Mouse (Mus musculus): ENCODE data around the gene Ctu2. TPM values are rescaled to one million over a fixed set of nuclear protein-coding genes. Genes with fewer than 3 reads are reported as not detected.

Gene Ctu2
- polyA plus RNA-seq, 1 experiment from 2014 or later: 26.7 TPM

GRCm38 (mm10) chr8:122524506-122524905, 48.6 kb downstream of the Ctu2 start:
- Histone ChIP-seq H3K4me1 (replicated peaks) (peaks cover 96% of the 10 kb centered on the region), H3K9ac (peak overlapping the region; percentile 67), H3K27ac (peak overlapping the region; percentile 86), H3K4me2 (peak overlapping the region; percentile 65), H3K9me3 (replicated peaks) (no peaks in the 10 kb centered on the region), H3K27me3 (no peaks in the 10 kb centered on the region), H3K36me3 (peaks cover 33% of the 10 kb centered on the region), H3K4me3 (replicated peaks) (no peak overlapping the region)
- WGBS (ENCODE audit: insufficient replicate concordance): 78% methylated on average over 6 of the region's 6 CpGs
- no peak for DNase-seq
- ATAC-seq (ENCODE audit: low read depth): 0 out of 2 replicates have a peak, but pooled peaks have one; percentile 1

- DNase-seq (peak; percentile 50), ATAC-seq (ENCODE audit: low read depth) (peak; percentile 91)
- Histone ChIP-seq H3K9ac (peak overlapping the region; percentile 67), H3K4me3 (replicated peaks) (peak overlapping the region; percentile 18), H3K27ac (peak overlapping the region; percentile 86), H3K4me1 (replicated peaks) (peaks cover 93% of the 10 kb centered on the region), H3K9me3 (replicated peaks) (no peaks in the 10 kb centered on the region), H3K4me2 (peak overlapping the region; percentile 65), H3K27me3 (no peaks in the 10 kb centered on the region), H3K36me3 (peaks cover 35% of the 10 kb centered on the region)
- 24% methylated on average over 6 of the region's 6 CpGs for WGBS (ENCODE audit: insufficient replicate concordance)
Measured at GRCm38 (mm10) chr8:122525004-122525403, 49.1 kb downstream of the Ctu2 start.

GRCm38 (mm10) chr8:122526084-122526483, 50.1 kb downstream of the Ctu2 start:
- WGBS (ENCODE audit: insufficient replicate concordance): 72% methylated on average over 3 of the region's 3 CpGs
- Histone ChIP-seq H3K9me3 (replicated peaks) (no peaks in the 10 kb centered on the region), H3K27me3 (no peaks in the 10 kb centered on the region), H3K4me3 (replicated peaks) (no peak overlapping the region), H3K9ac (peak overlapping the region; percentile 67), H3K4me1 (replicated peaks) (peaks cover 92% of the 10 kb centered on the region), H3K36me3 (peaks cover 41% of the 10 kb centered on the region), H3K4me2 (peak overlapping the region; percentile 65), H3K27ac (peak overlapping the region; percentile 86)
- ATAC-seq (ENCODE audit: low read depth) (no peak), DNase-seq (no peak)

GRCm38 (mm10) chr8:122526526-122527170, 50.7 kb downstream of the Ctu2 start:
- ATAC-seq (ENCODE audit: low read depth): no peak
- Histone ChIP-seq H3K4me1 (replicated peaks) (peaks cover 94% of the 10 kb centered on the region), H3K27ac (peak overlapping the region; percentile 86), H3K4me3 (replicated peaks) (no peak overlapping the region), H3K36me3 (peaks cover 46% of the 10 kb centered on the region), H3K4me2 (peak overlapping the region; percentile 65; the same call in 1 of the 2 replicates), H3K9me3 (replicated peaks) (no peaks in the 10 kb centered on the region), H3K9ac (peak overlapping the region; percentile 67), H3K27me3 (no peaks in the 10 kb centered on the region)
- WGBS (ENCODE audit: insufficient replicate concordance): 48% methylated on average over 7 of the region's 7 CpGs
- DNase-seq: no peak

- Histone ChIP-seq H3K27me3 (no peaks in the 10 kb centered on the region), H3K9me3 (replicated peaks) (no peaks in the 10 kb centered on the region), H3K9ac (no peak overlapping the region), H3K4me1 (replicated peaks) (peaks cover 94% of the 10 kb centered on the region), H3K4me2 (no peak overlapping the region), H3K27ac (peak overlapping the region; percentile 50; the same call in 1 of the 2 replicates), H3K36me3 (peaks cover 49% of the 10 kb centered on the region), H3K4me3 (replicated peaks) (no peak overlapping the region)
- ATAC-seq (ENCODE audit: low read depth) (no peak), DNase-seq (no peak)
- 84% methylated on average over 3 of the region's 3 CpGs for WGBS (ENCODE audit: insufficient replicate concordance)
Measured at GRCm38 (mm10) chr8:122527937-122528336, 52.0 kb downstream of the Ctu2 start.

GRCm38 (mm10) chr8:122529159-122529558, 53.2 kb downstream of the Ctu2 start:
- Histone ChIP-seq H3K9me3 (replicated peaks) (no peaks in the 10 kb centered on the region), H3K36me3 (peaks cover 51% of the 10 kb centered on the region), H3K9ac (no peak overlapping the region), H3K4me1 (replicated peaks) (peaks cover 91% of the 10 kb centered on the region), H3K4me2 (no peak overlapping the region), H3K27me3 (no peaks in the 10 kb centered on the region), H3K27ac (0 out of 2 replicates have a peak overlapping the region, but pooled peaks have one; percentile 2), H3K4me3 (replicated peaks) (no peak overlapping the region)
- 89% methylated on average over 4 of the region's 4 CpGs for WGBS (ENCODE audit: insufficient replicate concordance)
- DNase-seq (no peak), ATAC-seq (ENCODE audit: low read depth) (no peak)

GRCm38 (mm10) chr8:122531312-122531711, 55.4 kb downstream of the Ctu2 start:
- H3K9me3 ChIP-seq (replicated peaks): no peaks in the 10 kb centered on the region
- H3K9ac ChIP-seq: no peak overlapping the region
- DNase-seq (no peak), ATAC-seq (ENCODE audit: low read depth) (no peak)
- no peaks in the 10 kb centered on the region for H3K27me3 ChIP-seq
- no peak overlapping the region for H3K4me3 ChIP-seq (replicated peaks)
- peaks cover 62% of the 10 kb centered on the region for H3K36me3 ChIP-seq
- peaks cover 88% of the 10 kb centered on the region for H3K4me1 ChIP-seq (replicated peaks)
- peak overlapping the region; percentile 59 for H3K27ac ChIP-seq
- 82% methylated on average over 8 of the region's 8 CpGs for WGBS (ENCODE audit: insufficient replicate concordance)
- no peak overlapping the region for H3K4me2 ChIP-seq

Small RNA genes within 50 kb of the gene (microRNA-seq; reads per million reads assigned to microRNA genes)
- not detected for gene Gm24366

Other genes with a start within 250 kb of the Ctu2 start
- 10.0 and 11.7 TPM in 2 replicates for gene Zfpm1, start 194.0 kb upstream of the Ctu2 start, polyA plus RNA-seq (2015; fragmentation: Nextera tagmentation; extraction: Ambion mirVana)
- not detected in 2 replicates for gene Trhr2, start 115.4 kb upstream of the Ctu2 start, polyA plus RNA-seq (2015; fragmentation: Nextera tagmentation; extraction: Ambion mirVana)
- gene Zc3h18, start 99.5 kb upstream of the Ctu2 start, polyA plus RNA-seq (2015; fragmentation: Nextera tagmentation; extraction: Ambion mirVana): 30.2 and 35.0 TPM in 2 replicates
- not detected in 2 replicates for gene Il17c, start 54.1 kb upstream of the Ctu2 start, polyA plus RNA-seq (2015; fragmentation: Nextera tagmentation; extraction: Ambion mirVana)
- gene Cyba, start 43.2 kb upstream of the Ctu2 start, polyA plus RNA-seq (2015; fragmentation: Nextera tagmentation; extraction: Ambion mirVana): 133 and 153 TPM in 2 replicates
- 23.7 and 26.0 TPM in 2 replicates for gene Mvd, start 32.7 kb upstream of the Ctu2 start, polyA plus RNA-seq (2015; fragmentation: Nextera tagmentation; extraction: Ambion mirVana)
- gene Snai3, start 15.4 kb upstream of the Ctu2 start, polyA plus RNA-seq (2015; fragmentation: Nextera tagmentation; extraction: Ambion mirVana): 0.20 and 0.31 TPM in 2 replicates
- 12.2 and 13.7 TPM in 2 replicates for gene Rnf166, start 79 bp upstream of the Ctu2 start, polyA plus RNA-seq (2015; fragmentation: Nextera tagmentation; extraction: Ambion mirVana)
- gene Piezo1, start 75.2 kb downstream of the Ctu2 start, polyA plus RNA-seq (2015; fragmentation: Nextera tagmentation; extraction: Ambion mirVana): 13.9 and 14.2 TPM in 2 replicates
- 60.6 and 64.3 TPM in 2 replicates for gene Cdt1, start 91.9 kb downstream of the Ctu2 start, polyA plus RNA-seq (2015; fragmentation: Nextera tagmentation; extraction: Ambion mirVana)
- 198 and 218 TPM in 2 replicates for gene Aprt, start 100.8 kb downstream of the Ctu2 start, polyA plus RNA-seq (2015; fragmentation: Nextera tagmentation; extraction: Ambion mirVana)
- 4.0 and 4.4 TPM in 2 replicates for gene Galns, start 135.3 kb downstream of the Ctu2 start, polyA plus RNA-seq (2015; fragmentation: Nextera tagmentation; extraction: Ambion mirVana)
- gene Trappc2l, start 135.5 kb downstream of the Ctu2 start, polyA plus RNA-seq (2015; fragmentation: Nextera tagmentation; extraction: Ambion mirVana): 23.2 and 26.7 TPM in 2 replicates
- gene Pabpn1l, start 146.6 kb downstream of the Ctu2 start, polyA plus RNA-seq (2015; fragmentation: Nextera tagmentation; extraction: Ambion mirVana): not detected in 2 replicates
- gene Cbfa2t3, start 223.0 kb downstream of the Ctu2 start, polyA plus RNA-seq (2015; fragmentation: Nextera tagmentation; extraction: Ambion mirVana): 4.5 and 5.7 TPM in 2 replicates

Data from liver, embryonic 13.5 days (tissue).